Mouse (Mus musculus) heart, embryonic 11.5 days (tissue): ENCODE data around the gene Adgrl2. TPM values are rescaled to one million over a fixed set of nuclear protein-coding genes. Genes with fewer than 3 reads are reported as not detected.
A peak's percentile ranks its signal among the peaks of the same experiment; 100 is the strongest.

ENCODE experiments used
- ATAC-seq: fragments of 200-750 bp; cut with Nextera tagmentation; replicated peaks from 2 replicates; pipeline ENCODE4 v1.8.0; 2017; ENCODE audit warnings: moderate library complexity; ENCODE audit not compliant: insufficient number of reproducible peaks, low FRiP score, low TSS enrichment
- H3K27ac ChIP-seq: fragments of 300-500 bp; sonication (generic); 2 replicates; pipeline ENCODE4 v1.5.1; 2014; ENCODE audit warnings: mild to moderate bottlenecking, low read depth, low read length
- H3K27me3 ChIP-seq: fragments of 300-500 bp; sonication (generic); 2 replicates; pipeline ENCODE4 v1.6.1; 2014; ENCODE audit warnings: mild to moderate bottlenecking, low read length, mixed read lengths; ENCODE audit not compliant: control insufficient read depth, insufficient read depth
- H3K36me3 ChIP-seq: fragments of 300-500 bp; sonication (generic); 2 replicates; pipeline ENCODE4 v1.6.1; 2014; ENCODE audit warnings: mild to moderate bottlenecking, low read length, moderate library complexity, mixed read lengths; ENCODE audit not compliant: control insufficient read depth, insufficient read depth
- H3K4me1 ChIP-seq: fragments of 300-500 bp; sonication (generic); 2 replicates; pipeline ENCODE4 v1.6.1; 2014; ENCODE audit warnings: low read length; ENCODE audit not compliant: control insufficient read depth, insufficient read depth
- H3K4me2 ChIP-seq: fragments of 300-500 bp; sonication (generic); 2 replicates; pipeline ENCODE4 v1.6.1; 2014; ENCODE audit warnings: mild to moderate bottlenecking, moderate library complexity
- H3K4me3 ChIP-seq: fragments of 300-500 bp; sonication (generic); 2 replicates; pipeline ENCODE4 v1.5.1; 2014; ENCODE audit warnings: low read depth, low read length
- H3K9ac ChIP-seq: fragments of 300-500 bp; sonication (generic); 2 replicates; pipeline ENCODE4 v1.6.1; 2014; ENCODE audit warnings: mild to moderate bottlenecking, low read depth, low read length, moderate library complexity
- H3K9me3 ChIP-seq: fragments of 300-500 bp; sonication (generic); replicated peaks from 2 replicates; pipeline ENCODE4 v1.6.1; 2016; ENCODE audit warnings: low read length; ENCODE audit not compliant: control insufficient read depth
- WGBS: fragments of 180-500 bp; shearing (Covaris S2); extraction: QIAGEN DNeasy Blood & Tissue Kit; methylation state at CpG from one replicate; pipeline ENCODE4 v1.1.7; 2014; ENCODE audit not compliant: insufficient replicate concordance; 5-methylcytosine and 5-hydroxymethylcytosine counted together
- polyA plus RNA-seq: library from polyadenylated mRNA; unstranded; fragments of >200 nt; fragmentation: Nextera tagmentation; extraction: Ambion mirVana; gene quantifications from 2 replicates; pipeline ENCODE4 v1.2.1, GENCODE M21; 2014

Adgrl2 gene
- 37.3 and 38.7 TPM in 2 replicates for polyA plus RNA-seq

DNA sequence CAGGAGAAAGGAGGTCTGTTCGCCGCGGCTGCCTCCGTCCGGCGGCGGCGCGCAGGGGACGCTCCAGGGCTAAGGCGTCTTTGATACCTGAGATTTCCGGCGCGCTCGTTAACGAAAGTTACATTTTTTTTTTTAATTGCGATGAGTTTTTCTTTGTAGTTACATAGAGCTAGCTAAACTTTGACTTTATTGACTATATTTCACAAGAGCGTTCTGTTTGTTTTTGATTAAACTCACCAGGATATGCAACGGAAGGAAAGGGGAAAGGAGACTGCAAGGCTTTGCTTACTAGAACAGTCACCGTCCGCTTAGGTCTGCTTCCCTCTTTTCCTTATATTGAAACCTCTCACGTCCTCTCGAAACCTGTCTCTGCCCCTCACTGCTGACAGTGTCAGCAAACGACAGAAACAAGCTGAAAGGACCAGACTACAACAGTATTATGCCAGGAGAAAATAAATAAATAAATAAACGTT is at the start of gene Adgrl2:
Gene Adgrl2, minus strand, starts transcription at position 25 of the 473 bp plus-strand sequence.
- H3K27ac ChIP-seq, result peak within 1 kb of the TSS; percentile 98
- no peaks in the 10 kb centered on the region for H3K36me3 ChIP-seq
- peak within 1 kb of the TSS; percentile 88 for H3K4me3 ChIP-seq
- H3K27me3 ChIP-seq, result no peaks in the 10 kb centered on the region
- H3K9me3 ChIP-seq, result no peaks in the 10 kb centered on the region
- peak within 1 kb of the TSS; percentile 93 for H3K4me2 ChIP-seq
- H3K4me1 ChIP-seq, result peaks cover 7% of the 10 kb centered on the region; the same call in 1 of the 2 replicates
- under 1% methylated on average over 25 of the region's 25 CpGs for WGBS
- H3K9ac ChIP-seq, result peak within 1 kb of the TSS; percentile 91
- no peak; the same call in 1 of the 2 replicates for ATAC-seq

DNA sequence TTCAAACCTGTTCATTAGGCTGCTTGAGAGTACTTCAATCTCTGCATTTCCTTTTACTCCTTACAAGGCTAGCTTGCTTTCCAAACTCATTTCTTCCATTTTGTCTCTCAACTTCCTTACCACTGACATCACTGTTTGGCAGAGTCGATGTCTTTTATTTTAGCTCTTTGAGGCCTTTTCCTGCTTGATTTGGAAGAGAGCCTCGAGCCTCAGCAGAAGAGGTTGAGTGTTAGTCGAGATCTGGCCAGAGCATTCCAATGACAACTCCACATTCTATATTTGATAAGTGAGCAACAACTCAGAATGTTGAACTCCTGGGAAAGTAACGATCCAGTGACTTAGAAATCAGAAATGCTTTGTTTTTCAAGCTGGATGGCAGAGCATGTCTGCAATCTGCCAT is 48.4 kb upstream of the Adgrl2 start:
- Histone ChIP-seq H3K9ac (no peak overlapping the region), H3K4me1 (no peaks in the 10 kb centered on the region; the same call in 1 of the 2 replicates), H3K4me2 (no peak overlapping the region), H3K4me3 (no peak overlapping the region), H3K9me3 (no peaks in the 10 kb centered on the region), H3K36me3 (no peaks in the 10 kb centered on the region), H3K27me3 (no peaks in the 10 kb centered on the region), H3K27ac (no peak overlapping the region)
- ATAC-seq, result no peak
- 40% methylated on average over 4 of the region's 4 CpGs for WGBS

DNA sequence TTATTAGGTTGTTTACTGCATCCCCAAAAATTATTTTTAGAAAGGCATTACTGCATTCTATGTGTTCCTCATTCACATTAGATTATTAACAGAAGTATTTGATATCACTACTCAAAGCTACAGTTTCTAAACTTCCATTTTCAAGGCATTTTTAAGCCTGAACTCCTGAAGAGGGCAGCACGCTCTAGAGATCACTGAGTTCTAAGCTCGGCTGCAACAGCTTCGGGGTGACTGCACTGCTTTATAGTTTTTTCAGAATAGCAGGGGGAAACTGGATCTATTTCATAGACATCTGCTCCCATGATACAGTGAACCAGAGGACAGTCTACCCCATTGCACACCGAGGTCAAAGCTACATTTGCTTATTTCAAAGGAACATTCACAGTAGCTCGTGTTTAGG is 29.6 kb upstream of the Adgrl2 start:
- WGBS, result 61% methylated on average over 5 of the region's 5 CpGs

DNA sequence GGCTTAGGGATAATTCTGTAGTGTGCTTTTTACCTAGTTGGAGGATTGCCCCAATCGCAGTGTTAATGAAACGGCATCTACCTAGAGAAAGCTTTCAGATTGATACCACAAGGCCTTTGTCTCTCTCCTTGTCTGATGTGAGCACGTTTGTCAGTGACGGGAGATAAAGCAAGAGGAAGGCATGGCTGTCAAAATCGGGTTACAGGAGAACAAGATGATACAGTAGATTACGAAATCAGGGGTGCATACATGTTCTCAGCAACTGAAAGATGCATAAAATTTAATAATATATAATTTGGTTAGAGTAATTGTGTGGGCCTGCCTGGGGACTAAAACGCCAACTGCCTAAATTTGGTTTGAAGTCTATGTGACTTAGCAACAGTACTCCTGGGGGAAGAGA is 19.0 kb upstream of the Adgrl2 start:
- no peaks in the 10 kb centered on the region for H3K27me3 ChIP-seq
- no peaks in the 10 kb centered on the region for H3K36me3 ChIP-seq
- H3K9ac ChIP-seq, result no peak overlapping the region
- H3K27ac ChIP-seq, result no peak overlapping the region
- no peak for ATAC-seq
- H3K4me3 ChIP-seq, result no peak overlapping the region
- H3K4me1 ChIP-seq, result peaks cover 15% of the 10 kb centered on the region
- WGBS, result 60% methylated on average over 7 of the region's 7 CpGs
- H3K9me3 ChIP-seq, result no peaks in the 10 kb centered on the region
- no peak overlapping the region for H3K4me2 ChIP-seq

More for the DNA sequence above, 29.6 kb upstream of the Adgrl2 start:
- no peaks in the 10 kb centered on the region for H3K4me1 ChIP-seq
- H3K36me3 ChIP-seq, result no peaks in the 10 kb centered on the region
- H3K27ac ChIP-seq, result no peak overlapping the region
- no peak overlapping the region for H3K9ac ChIP-seq
- H3K4me2 ChIP-seq, result no peak overlapping the region
- no peaks in the 10 kb centered on the region for H3K9me3 ChIP-seq
- ATAC-seq, result no peak
- H3K4me3 ChIP-seq, result no peak overlapping the region
- H3K27me3 ChIP-seq, result no peaks in the 10 kb centered on the region

DNA sequence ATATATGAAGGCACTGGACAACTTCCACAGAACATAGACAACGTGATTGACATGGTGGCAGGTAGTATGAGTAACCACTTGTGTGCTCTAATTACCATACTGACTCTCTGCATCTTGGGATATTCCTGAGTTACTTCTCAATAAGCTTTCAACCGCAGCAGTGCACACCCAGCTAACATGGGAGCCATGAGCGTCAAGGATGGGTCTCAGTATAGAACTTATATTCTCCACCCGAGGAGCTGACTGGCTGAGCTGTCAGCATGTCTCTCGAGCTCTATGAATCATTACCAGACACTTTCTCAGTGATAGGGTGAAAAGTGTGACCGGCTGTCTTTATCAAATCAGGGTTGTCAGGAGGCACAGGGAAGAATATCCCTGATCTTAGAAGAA is 18.3 kb upstream of the Adgrl2 start:
- Histone ChIP-seq H3K9ac (no peak overlapping the region), H3K4me2 (peak overlapping the region; percentile 52), H3K4me3 (no peak overlapping the region), H3K27me3 (no peaks in the 10 kb centered on the region), H3K9me3 (no peaks in the 10 kb centered on the region), H3K4me1 (peaks cover 15% of the 10 kb centered on the region), H3K36me3 (no peaks in the 10 kb centered on the region), H3K27ac (no peak overlapping the region)
- WGBS, result 23% methylated on average over 6 of the region's 6 CpGs
- ATAC-seq, result no peak

DNA sequence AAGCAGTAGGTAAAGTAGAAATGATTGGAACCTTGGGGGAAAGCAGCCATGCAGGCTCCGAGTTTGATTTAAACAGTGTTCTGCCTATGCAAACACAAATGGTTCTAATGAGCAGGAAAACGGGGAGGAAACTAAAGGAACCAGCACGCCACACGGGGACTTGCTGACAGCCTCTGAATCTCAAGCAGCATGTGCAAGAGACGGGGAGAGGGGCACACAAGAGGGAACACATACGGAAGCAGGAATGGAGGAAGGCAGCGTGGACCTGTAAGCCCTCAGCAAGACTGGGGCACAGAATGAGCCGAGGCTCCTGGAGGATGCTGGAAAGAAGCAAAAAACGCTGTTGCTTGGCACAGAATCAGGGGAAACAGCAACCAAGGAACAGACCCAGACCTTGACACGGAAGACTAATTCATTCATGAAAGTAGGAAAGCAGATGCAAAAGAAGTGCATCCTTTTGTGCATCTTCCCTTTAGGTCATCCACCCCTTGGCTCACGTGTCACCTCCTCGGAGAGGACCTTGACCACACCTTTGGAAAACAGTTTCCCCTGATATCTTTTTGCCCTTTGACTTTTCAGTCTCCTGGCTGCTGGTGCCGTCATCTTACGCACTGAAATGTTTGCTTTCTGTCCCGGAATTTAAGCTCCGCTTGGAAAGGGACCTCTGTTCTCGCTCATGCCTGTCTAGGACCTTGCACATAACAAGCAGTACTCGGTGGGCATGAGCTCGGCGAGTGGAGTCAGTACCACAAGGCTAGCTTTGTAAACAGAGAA is 17.7 kb upstream of the Adgrl2 start:
- Histone ChIP-seq H3K4me1 (peaks cover 15% of the 10 kb centered on the region), H3K27me3 (no peaks in the 10 kb centered on the region), H3K4me3 (no peak overlapping the region), H3K9ac (no peak overlapping the region), H3K27ac (no peak overlapping the region), H3K9me3 (no peaks in the 10 kb centered on the region), H3K4me2 (peak overlapping the region; percentile 52), H3K36me3 (no peaks in the 10 kb centered on the region)
- WGBS, result 41% methylated on average over 20 of the region's 20 CpGs
- ATAC-seq, result no peak

DNA sequence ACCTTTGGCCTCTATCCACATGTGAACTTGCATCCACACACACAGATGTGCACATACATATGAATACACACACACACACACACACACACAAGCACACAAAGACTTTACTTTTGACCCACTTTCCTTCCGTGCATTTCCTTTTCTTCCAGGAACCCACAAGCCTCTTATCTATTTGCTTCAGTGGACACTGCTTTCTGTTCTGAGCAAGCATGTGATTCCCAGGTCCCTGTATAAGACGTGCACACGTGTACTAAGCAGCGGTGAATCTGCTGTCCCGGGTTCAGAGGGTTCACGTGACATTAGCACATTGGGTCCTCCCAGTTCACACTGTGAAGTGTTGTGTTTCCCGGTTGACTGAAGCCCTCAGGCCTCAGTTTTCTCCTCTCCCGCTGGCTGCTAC is 11.0 kb upstream of the Adgrl2 start:
- Histone ChIP-seq H3K4me2 (no peak overlapping the region), H3K36me3 (no peaks in the 10 kb centered on the region), H3K9me3 (no peaks in the 10 kb centered on the region), H3K27ac (no peak overlapping the region), H3K4me3 (no peak overlapping the region), H3K9ac (no peak overlapping the region), H3K4me1 (no peaks in the 10 kb centered on the region), H3K27me3 (no peaks in the 10 kb centered on the region)
- ATAC-seq, result no peak
- WGBS, result 51% methylated on average over 8 of the region's 8 CpGs

DNA sequence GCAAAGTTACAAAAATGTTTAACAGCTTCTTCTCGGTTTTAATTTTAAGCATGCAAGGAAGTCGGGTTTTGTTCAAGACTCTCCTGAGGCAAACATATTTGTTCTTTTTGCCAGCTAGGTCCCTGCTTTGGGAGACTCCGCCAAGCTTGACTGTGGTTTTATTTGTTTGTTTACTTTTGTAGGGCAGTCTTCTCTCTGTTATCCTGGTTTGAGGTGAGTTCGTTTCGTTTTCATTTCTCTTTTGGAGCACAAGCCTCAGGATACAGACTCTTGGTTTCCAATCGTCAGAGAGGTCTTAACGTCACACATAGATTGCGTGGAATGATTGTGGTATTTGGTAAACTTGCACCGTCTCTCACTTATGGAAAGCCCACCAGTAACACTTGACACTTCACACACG is 8.3 kb upstream of the Adgrl2 start:
- H3K27ac ChIP-seq, result no peak overlapping the region
- ATAC-seq, result no peak
- H3K36me3 ChIP-seq, result no peaks in the 10 kb centered on the region
- H3K4me2 ChIP-seq, result no peak overlapping the region
- no peak overlapping the region for H3K9ac ChIP-seq
- no peaks in the 10 kb centered on the region for H3K27me3 ChIP-seq
- H3K4me1 ChIP-seq, result no peaks in the 10 kb centered on the region
- H3K9me3 ChIP-seq, result no peaks in the 10 kb centered on the region
- 52% methylated on average over 10 of the region's 10 CpGs for WGBS
- no peak overlapping the region for H3K4me3 ChIP-seq

DNA sequence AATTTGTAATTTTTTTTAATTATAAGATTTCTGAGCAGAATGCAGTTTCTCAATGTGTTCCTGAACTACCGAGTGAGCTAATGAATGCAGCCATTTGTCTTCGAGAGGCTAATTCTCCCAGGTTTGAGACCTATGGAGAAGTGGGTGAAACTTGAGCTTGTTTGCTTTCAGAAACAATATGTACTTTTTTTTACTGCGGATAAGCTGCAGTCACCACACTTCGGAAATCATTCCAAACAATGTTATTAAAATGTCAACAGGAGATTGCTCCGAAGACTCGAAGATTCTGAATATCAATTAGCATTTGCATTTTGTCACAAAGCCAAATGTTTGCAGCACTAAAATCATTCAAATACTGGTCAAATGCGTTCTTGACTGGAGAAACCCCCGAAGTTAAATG is 701 bp upstream of the Adgrl2 start:
- Histone ChIP-seq H3K36me3 (no peaks in the 10 kb centered on the region), H3K27me3 (no peaks in the 10 kb centered on the region), H3K27ac (no peak overlapping the region), H3K4me1 (peaks cover 7% of the 10 kb centered on the region; the same call in 1 of the 2 replicates), H3K9me3 (no peaks in the 10 kb centered on the region), H3K9ac (no peak overlapping the region), H3K4me3 (peak overlapping the region; percentile 88), H3K4me2 (peak overlapping the region; percentile 93)
- no peak for ATAC-seq
- 6% methylated on average over 8 of the region's 8 CpGs for WGBS
